In genomic region chr9:118721056-118721455, GRCm38 (mm10) we compare ENCODE assay signal across 23 mouse cellular contexts.
"Had no signal": no experiment of that assay in that cellular context is flagged by ENCODE, and none has a peak within 500 bp of the region (broad histone marks: within the 10 kb centered on the region; RNA-seq: fewer than 3 reads in every experiment).

No protein-coding gene starts in this region.

- H3K4me3 ChIP-seq: heart, embryonic 10.5 days; heart, embryonic 12.5 days; hindbrain, embryonic 13.5 days; hindbrain, embryonic 15.5 days; kidney, embryonic 15.5 days; limb, embryonic 13.5 days; limb, embryonic 15.5 days; liver, embryonic 12.5 days had no signal

- DNase-seq: gastrocnemius, postnatal 10 days; gastrocnemius, postnatal 36 days; heart, postnatal 10 days; kidney, adult 11 months; kidney, adult 2 months; kidney, adult 9 months; kidney, postnatal 14 days; kidney, postnatal 36 days; layer of hippocampus, adult 9-11 months; layer of hippocampus, postnatal 36 days; left cerebral cortex, postnatal 4 days; lung, adult 18-20 months had no signal

- H3K27ac ChIP-seq: heart, embryonic 10.5 days; hindbrain, embryonic 13.5 days; hindbrain, embryonic 15.5 days; hindbrain, postnatal 0 days; kidney, embryonic 15.5 days; kidney, postnatal 0 days; limb, embryonic 13.5 days; limb, embryonic 15.5 days; liver, embryonic 12.5 days; liver, embryonic 14.5 days had no signal
